In the genomic region with DNA sequence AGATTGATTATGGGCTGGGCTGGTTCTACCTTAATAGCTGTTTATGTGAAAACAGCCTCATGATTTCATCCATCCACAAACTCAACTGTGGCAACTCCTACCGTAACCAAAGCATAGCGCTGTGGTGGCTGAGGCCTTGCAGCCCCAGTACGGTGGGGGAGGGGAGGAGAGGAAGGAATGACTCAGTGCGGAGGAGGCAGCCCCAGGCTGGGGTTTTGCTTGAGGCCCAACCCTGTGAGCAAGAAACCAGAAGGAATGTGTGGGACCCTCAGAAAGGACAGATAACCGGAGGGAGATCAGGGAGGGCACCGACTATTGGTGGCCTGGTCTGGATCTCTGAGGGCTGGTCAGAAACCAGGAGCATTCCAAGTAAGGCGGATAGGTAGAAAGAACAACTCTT, we compare ENCODE assay signal across 9 mouse cellular contexts. TPM values are rescaled to one million over a fixed set of nuclear protein-coding genes. Genes with fewer than 3 reads are reported as not detected.
DNase-seq lines count a peak whose midpoint lies in the region; ATAC-seq and TF ChIP-seq lines count a peak whose summit lies in the region.
"Had no signal": no experiment of that assay in that cellular context is flagged by ENCODE, and none has a peak within 500 bp of the region (broad histone marks: within the 10 kb centered on the region; RNA-seq: fewer than 3 reads in every experiment).

No protein-coding gene starts in this region.

- intact Hi-C loops in left cerebral cortex, postnatal 14 days (cut with DNase I), result no loop called here

- WGBS in embryonic facial prominence, embryonic 11.5 days, result 54% methylated on average over 7 of the region's 7 CpGs
- 46% methylated on average over 7 of the region's 7 CpGs for WGBS in olfactory bulb, adult 2 months

- no peak overlapping the region for H3K4me2 ChIP-seq in embryonic facial prominence, embryonic 11.5 days (ENCODE audit: low read depth, low read length)

- no peak overlapping the region for H3K4me3 ChIP-seq in MEL (ENCODE audit: control insufficient read depth in 1 of 2, insufficient read depth in 1 of 2, low read depth in 2 of 2, low read length in 2 of 2)
- H3K4me3 ChIP-seq in embryonic facial prominence, embryonic 11.5 days (ENCODE audit: low read depth, low read length), result no peak overlapping the region
- H3K4me3 ChIP-seq in olfactory bulb, adult 2 months (ENCODE audit: insufficient read depth, low read depth, low read length), result no peak overlapping the region

- H3K9me3 ChIP-seq in MEL (replicated peaks; ENCODE audit: insufficient read depth, low read length), result no peaks in the 10 kb centered on the region
- H3K9me3 ChIP-seq in embryonic facial prominence, embryonic 11.5 days (replicated peaks; ENCODE audit: control insufficient read depth, low read length), result no peaks in the 10 kb centered on the region

- peak overlapping the region; percentile 59 for H3K27ac ChIP-seq in MEL (ENCODE audit: control insufficient read depth, low read depth, low read length)
- no peak overlapping the region for H3K27ac ChIP-seq in embryonic facial prominence, embryonic 11.5 days (replicated peaks; ENCODE audit: low read depth, low read length)
- 0 out of 2 replicates have a peak overlapping the region, but pooled peaks have one; percentile 22 for H3K27ac ChIP-seq in olfactory bulb, adult 2 months (ENCODE audit: insufficient read depth, low read depth, low read length)

- DNase-seq in kidney, postnatal 10 days, result peak; percentile 65
- no peak for DNase-seq in kidney, adult 8-10 months
- peak; percentile 77 for DNase-seq in MEL (ENCODE audit: low read depth, low spot score)
- DNase-seq in embryonic facial prominence, embryonic 11.5 days (ENCODE audit: low spot score), result peak; percentile 62
- peak; percentile 45 to 50 for DNase-seq in left cerebral cortex, postnatal 14 days (ENCODE audit: low spot score in 2 of 2)
- DNase-seq in cerebellum, postnatal 10 days, result no peak
- DNase-seq in layer of hippocampus, postnatal 36 days, result no peak

- H3K36me3 ChIP-seq in MEL (ENCODE audit: control insufficient read depth in 1 of 2, insufficient read depth in 2 of 2, low read length in 2 of 2), result peaks cover 0 to 20% of the 10 kb centered on the region in 2 experiments; a peak in 2 of 4 replicates
- no peaks in the 10 kb centered on the region for H3K36me3 ChIP-seq in embryonic facial prominence, embryonic 11.5 days (replicated peaks; ENCODE audit: control insufficient read depth, insufficient read depth, low read depth, low read length)

- no peak for TF ChIP-seq POLR2A in MEL (IDR thresholded peaks at IDR 0.05; ENCODE audit: control insufficient read depth in 1 of 2, insufficient read depth in 1 of 2, low read depth in 1 of 2, low read length in 2 of 2, poor library complexity in 1 of 2)
- no peak for TF ChIP-seq POLR2A in olfactory bulb, adult 2 months (IDR thresholded peaks at IDR 0.05; ENCODE audit: insufficient read depth, low read depth, low read length)

- H3K27me3 ChIP-seq in MEL (ENCODE audit: control insufficient read depth in 1 of 2, insufficient read depth in 2 of 2, low read length in 2 of 2), result no peaks in the 10 kb centered on the region
- no peaks in the 10 kb centered on the region for H3K27me3 ChIP-seq in embryonic facial prominence, embryonic 11.5 days (ENCODE audit: control insufficient read depth, insufficient read depth, low read length)

- no peak for TF ChIP-seq RAD21 in MEL (IDR thresholded peaks at IDR 0.05; ENCODE audit: low read depth, low read length)

- H3K4me1 ChIP-seq in MEL (ENCODE audit: control insufficient read depth in 1 of 2, insufficient read depth in 2 of 2, low read length in 2 of 2), result peaks cover 10 to 43% of the 10 kb centered on the region in 2 experiments
- H3K4me1 ChIP-seq in embryonic facial prominence, embryonic 11.5 days (ENCODE audit: control insufficient read depth, insufficient read depth, low read length), result peaks cover 6% of the 10 kb centered on the region
- H3K4me1 ChIP-seq in olfactory bulb, adult 2 months (ENCODE audit: control insufficient read depth, insufficient read depth, low read length), result peaks cover 43% of the 10 kb centered on the region

- 0 out of 2 replicates have a peak overlapping the region, but pooled peaks have one; percentile 17 for H3K9ac ChIP-seq in MEL (ENCODE audit: control insufficient read depth, low read depth, low read length, poor library complexity, severe bottlenecking)
- H3K9ac ChIP-seq in embryonic facial prominence, embryonic 11.5 days (replicated peaks; ENCODE audit: low read length), result no peak overlapping the region

- no peaks in the 10 kb centered on the region for H3K79me2 ChIP-seq in MEL (ENCODE audit: control insufficient read depth, insufficient read depth, low read length, poor library complexity)

- TF ChIP-seq CTCF in MEL (IDR thresholded peaks at IDR 0.05 in 2 of 3, conservative IDR thresholded peaks at IDR 0.05 in 1 of 3; ENCODE audit: control insufficient read depth in 1 of 3, insufficient read depth in 1 of 3, low read depth in 2 of 3, low read length in 3 of 3, poor library complexity in 1 of 3, severe bottlenecking in 1 of 3), result no peak
- no peak for TF ChIP-seq CTCF in olfactory bulb, adult 2 months (IDR thresholded peaks at IDR 0.05; ENCODE audit: insufficient read depth, low read depth, low read length)

- ATAC-seq in embryonic facial prominence, embryonic 11.5 days (replicated peaks; ENCODE audit: insufficient number of reproducible peaks, low FRiP score, low TSS enrichment, low read depth), result no peak

- TF ChIP-seq EP300 in MEL (IDR thresholded peaks at IDR 0.05; ENCODE audit: low read depth in 1 of 2, low read length in 2 of 2), result peak; percentile 46 to 54; a peak in 3 of 4 replicates

TF ChIP-seq in MEL, 35 proteins besides CTCF, POLR2A, EP300 and RAD21:
- TF ChIP-seq CHD2 (IDR thresholded peaks at IDR 0.05; ENCODE audit: low read length) (0 out of 2 replicates have a peak, but pooled peaks have one; percentile 38), GATA1 (IDR thresholded peaks at IDR 0.05; ENCODE audit: low read depth, low read length) (no peak), BHLHE40 (IDR thresholded peaks at IDR 0.05; ENCODE audit: borderline replicate concordance, low read depth, low read length) (peak; percentile 29; the same call in 1 of the 2 replicates)

RNA-seq across cellular contexts. Expression of a gene that starts 17.0 kb away (rescaled TPM):
- 1.5 and 1.8 TPM in 2 replicates for total RNA-seq in MEL (2012; rRNA removed)
- polyA plus RNA-seq in MEL (2012; ENCODE audit: insufficient read depth in 1 of 2, insufficient read length in 2 of 2, low read depth in 1 of 2, low replicate concordance in 2 of 2, missing spikeins in 1 of 2), result 1 to 10 TPM in 1 of 2 experiments, not detected in 1; 2.5 TPM
- polyA plus RNA-seq in embryonic facial prominence, embryonic 11.5 days (2014; fragmentation: Nextera tagmentation; extraction: Ambion mirVana), result 1.1 and 1.2 TPM in 2 replicates
- total RNA-seq in left cerebral cortex, postnatal 14 days (2021), result 10 to 100 TPM; 30.5 to 34.1 TPM
- not detected in 2 replicates for polyA plus RNA-seq in olfactory bulb, adult 2 months (2012; ENCODE audit: insufficient read depth, insufficient read length, low replicate concordance, missing spikeins)
- total RNA-seq in layer of hippocampus, postnatal 36 days (2021), result 10 to 100 TPM; 50.8 to 52.0 TPM

RNA-seq across cellular contexts. Expression of a gene that starts 54.1 kb away (rescaled TPM):
- 0.08 and 0.10 TPM in 2 replicates for total RNA-seq in MEL (2012; rRNA removed)
- polyA plus RNA-seq in MEL (2012; ENCODE audit: insufficient read depth in 1 of 2, insufficient read length in 2 of 2, low read depth in 1 of 2, low replicate concordance in 2 of 2, missing spikeins in 1 of 2), result not detected
- 0.15 TPM in 2 replicates for polyA plus RNA-seq in embryonic facial prominence, embryonic 11.5 days (2014; fragmentation: Nextera tagmentation; extraction: Ambion mirVana)
- total RNA-seq in left cerebral cortex, postnatal 14 days (2021), result not detected
- polyA plus RNA-seq in olfactory bulb, adult 2 months (2012; ENCODE audit: insufficient read depth, insufficient read length, low replicate concordance, missing spikeins), result not detected in 2 replicates
- total RNA-seq in layer of hippocampus, postnatal 36 days (2021), result not detected
- total RNA-seq: liver, adult 2 months had no signal
- polyA plus RNA-seq: liver, adult 2 months had no signal

RNA-seq across cellular contexts. Expression of a gene that starts 57.1 kb away (rescaled TPM):
- not detected in 2 replicates for total RNA-seq in MEL (2012; rRNA removed)
- polyA plus RNA-seq in MEL (2012; ENCODE audit: insufficient read depth in 1 of 2, insufficient read length in 2 of 2, low read depth in 1 of 2, low replicate concordance in 2 of 2, missing spikeins in 1 of 2), result under 1 TPM in 1 of 2 experiments, not detected in 1; 0.03 TPM
- polyA plus RNA-seq in embryonic facial prominence, embryonic 11.5 days (2014; fragmentation: Nextera tagmentation; extraction: Ambion mirVana), result 0.11 TPM in 1 of 2 replicates, not detected in the other
- total RNA-seq in left cerebral cortex, postnatal 14 days (2021), result 1 to 10 TPM; 2.1 to 2.2 TPM
- not detected in 2 replicates for polyA plus RNA-seq in olfactory bulb, adult 2 months (2012; ENCODE audit: insufficient read depth, insufficient read length, low replicate concordance, missing spikeins)
- total RNA-seq in layer of hippocampus, postnatal 36 days (2021), result 1 to 10 TPM; 2.8 to 2.9 TPM

Comparison
In these comparisons a context has a peak if more than half of its experiments do, and no peak if none do; other contexts are left out.
1. DNase-seq: peak in kidney, postnatal 10 days (single experiment), MEL (single experiment), embryonic facial prominence, embryonic 11.5 days (single experiment) and left cerebral cortex, postnatal 14 days (2 of 2); none in kidney, adult 8-10 months (0 of 2), cerebellum, postnatal 10 days (0 of 2) and layer of hippocampus, postnatal 36 days (0 of 2).
2. RNA of a gene that starts 17.0 kb away (total RNA-seq): 50.8 to 52.0 TPM in layer of hippocampus, postnatal 36 days and 30.5 to 34.1 TPM in left cerebral cortex, postnatal 14 days; 1.5 to 1.8 TPM in MEL; every median in the first group is over 10 times any median in the second.